Mouse (Mus musculus) CH12.LX (cell line): Measurements from ENCODE around the gene Chrd. TPM values are rescaled to one million over a fixed set of nuclear protein-coding genes. Genes with fewer than 3 reads are reported as not detected.

Experiments
- DNase-seq: peaks from one replicate; pipeline ENCODE4 v3.0.0-alpha.2; 2013; ENCODE audit errors: extremely low read depth
- H3K27ac ChIP-seq: 2 replicates; pipeline ENCODE4 v1.5.1; 2012; ENCODE audit warnings: low read depth, mild to moderate bottlenecking, control low read depth, moderate library complexity; ENCODE audit not compliant: insufficient read depth
- H3K27me3 ChIP-seq: replicated peaks from 2 replicates; pipeline ENCODE3; 2012; ENCODE audit warnings: inconsistent platforms
- H3K36me3 ChIP-seq, 2 experiments: replicated peaks in 1 of 2; 2 replicates each; pipeline versions ENCODE3 to v1.6.1; 2012; ENCODE audit warnings: inconsistent platforms in 1 of 2, low read length in 1 of 2, mild to moderate bottlenecking in 1 of 2, mixed read lengths in 1 of 2, moderate library complexity in 1 of 2; ENCODE audit not compliant: control insufficient read depth in 1 of 2, insufficient read depth in 1 of 2
- H3K4me1 ChIP-seq, 2 experiments: 2 replicates each; pipeline ENCODE4 v1.6.1; 2012; ENCODE audit warnings: inconsistent platforms in 1 of 2, moderate library complexity in 1 of 2; ENCODE audit not compliant: insufficient read depth in 2 of 2, control insufficient read depth in 1 of 2
- H3K4me2 ChIP-seq: 2 replicates; pipeline ENCODE4 v1.6.1; 2012; ENCODE audit warnings: low read depth, mild to moderate bottlenecking, control low read depth; ENCODE audit not compliant: poor library complexity, insufficient read depth, severe bottlenecking
- H3K4me3 ChIP-seq, 3 experiments: fragments of 150-350 bp in 1 of 3; sonication (generic) in 1 of 3; replicated peaks in 1 of 3; 2 replicates each; pipeline versions ENCODE3 to v1.5.1; 2011 to 2012; ENCODE audit warnings: low read depth in 2 of 3, low read length in 2 of 3, mild to moderate bottlenecking in 2 of 3, moderate library complexity in 2 of 3, control low read depth in 1 of 3, improper control_type of control experiment in 1 of 3, inconsistent platforms in 1 of 3, mixed read lengths in 1 of 3; ENCODE audit not compliant: poor library complexity in 1 of 3
- H3K79me2 ChIP-seq: replicated peaks from 2 replicates; pipeline ENCODE4 v1.6.1; 2012; ENCODE audit warnings: mild to moderate bottlenecking, moderate library complexity; ENCODE audit not compliant: control insufficient read depth, poor library complexity, insufficient read depth, severe bottlenecking; ENCODE audit errors: extremely low read depth
- H3K9ac ChIP-seq: 2 replicates; pipeline ENCODE4 v1.6.1; 2012; ENCODE audit warnings: low read depth, mild to moderate bottlenecking, control low read depth, moderate library complexity; ENCODE audit not compliant: insufficient read depth
- H3K9me3 ChIP-seq: replicated peaks from 2 replicates; pipeline ENCODE3; 2012; ENCODE audit warnings: low read length, inconsistent platforms, mixed read lengths
- BHLHE40 ChIP-seq: IDR thresholded peaks from 2 replicates; pipeline ENCODE4 v1.6.1; 2011; ENCODE audit warnings: mild to moderate bottlenecking, low read depth, low read length, improper control_type of control experiment
- CHD1 ChIP-seq: IDR thresholded peaks from 2 replicates; pipeline ENCODE4 v1.6.1; 2012; ENCODE audit warnings: low read depth, low read length, improper control_type of control experiment, inconsistent platforms
- CHD2 ChIP-seq: IDR thresholded peaks from 2 replicates; pipeline ENCODE4 v1.6.1; 2011; ENCODE audit warnings: low read length, improper control_type of control experiment
- E2F4 ChIP-seq: IDR thresholded peaks from 2 replicates; pipeline ENCODE4 v1.6.1; 2011; ENCODE audit warnings: low read depth, low read length, improper control_type of control experiment; ENCODE audit not compliant: insufficient replicate concordance
- ELF1 ChIP-seq: IDR thresholded peaks from 2 replicates; pipeline ENCODE4 v1.6.1; 2014; ENCODE audit warnings: low read depth, mild to moderate bottlenecking, inconsistent platforms, low read length, improper control_type of control experiment
- ETS1 ChIP-seq: conservative IDR thresholded peaks from 2 replicates; pipeline ENCODE4 v1.6.1; 2012; ENCODE audit warnings: low read depth, mild to moderate bottlenecking, inconsistent platforms, low read length, improper control_type of control experiment, moderate library complexity
- HCFC1 ChIP-seq: IDR thresholded peaks from 2 replicates; pipeline ENCODE4 v1.6.1; 2012; ENCODE audit warnings: low read depth, mild to moderate bottlenecking, inconsistent platforms, low read length, improper control_type of control experiment
- IRF4 ChIP-seq: IDR thresholded peaks from 2 replicates; pipeline ENCODE4 v1.6.1; 2014; ENCODE audit warnings: low read depth, mild to moderate bottlenecking, inconsistent platforms, low read length, improper control_type of control experiment
- JUN ChIP-seq: IDR thresholded peaks from 2 replicates; pipeline ENCODE4 v1.6.1; 2011; ENCODE audit warnings: low read depth, mild to moderate bottlenecking, low read length, improper control_type of control experiment, moderate library complexity; ENCODE audit not compliant: insufficient read depth
- KAT2A ChIP-seq: IDR thresholded peaks from 2 replicates; pipeline ENCODE4 v1.6.1; 2012; ENCODE audit warnings: low read length, improper control_type of control experiment, inconsistent platforms; ENCODE audit not compliant: insufficient replicate concordance
- MAX ChIP-seq: IDR thresholded peaks from 2 replicates; pipeline ENCODE4 v1.6.1; 2011; ENCODE audit warnings: low read length, improper control_type of control experiment
- MAZ ChIP-seq: IDR thresholded peaks from 2 replicates; pipeline ENCODE4 v1.6.1; 2012; ENCODE audit warnings: low read depth, mild to moderate bottlenecking, inconsistent platforms, low read length, improper control_type of control experiment, moderate library complexity
- MEF2A ChIP-seq: IDR thresholded peaks from 2 replicates; pipeline ENCODE4 v1.6.1; 2014; ENCODE audit warnings: low read depth, mild to moderate bottlenecking, inconsistent platforms, low read length, improper control_type of control experiment, borderline replicate concordance
- MXI1 ChIP-seq: IDR thresholded peaks from 2 replicates; pipeline ENCODE4 v1.6.1; 2011; ENCODE audit warnings: mild to moderate bottlenecking, low read depth, low read length, improper control_type of control experiment
- MYC ChIP-seq: IDR thresholded peaks from 2 replicates; pipeline ENCODE4 v1.6.1; 2011; ENCODE audit warnings: low read depth, mild to moderate bottlenecking, improper control_type of control experiment, low read length
- NRF1 ChIP-seq: IDR thresholded peaks from 2 replicates; pipeline ENCODE4 v1.6.1; 2014; ENCODE audit warnings: low read depth, mild to moderate bottlenecking, inconsistent platforms, low read length, improper control_type of control experiment, moderate library complexity
- PAX5 ChIP-seq: IDR thresholded peaks from 2 replicates; pipeline ENCODE4 v1.6.1; 2012; ENCODE audit warnings: low read length, inconsistent platforms, mixed read lengths
- POLR2A ChIP-seq: IDR thresholded peaks from 2 replicates; pipeline ENCODE4 v1.6.1; 2011; ENCODE audit warnings: low read depth, mild to moderate bottlenecking, improper control_type of control experiment, low read length
- RAD21 ChIP-seq: IDR thresholded peaks from 2 replicates; pipeline ENCODE4 v1.6.1; 2011; ENCODE audit warnings: low read depth, mild to moderate bottlenecking, low read length, improper control_type of control experiment, moderate library complexity
- SIN3A ChIP-seq: IDR thresholded peaks from 2 replicates; pipeline ENCODE4 v1.6.1; 2012; ENCODE audit warnings: low read length, improper control_type of control experiment, inconsistent platforms
- SMC3 ChIP-seq: IDR thresholded peaks from 2 replicates; pipeline ENCODE4 v1.6.1; 2011; ENCODE audit warnings: low read depth, low read length, improper control_type of control experiment
- TCF12 ChIP-seq: IDR thresholded peaks from 2 replicates; pipeline ENCODE4 v1.6.1; 2014; ENCODE audit warnings: low read depth, mild to moderate bottlenecking, inconsistent platforms, low read length, improper control_type of control experiment
- UBTF ChIP-seq: IDR thresholded peaks from 2 replicates; pipeline ENCODE4 v1.6.1; 2012; ENCODE audit warnings: low read depth, mild to moderate bottlenecking, inconsistent platforms, low read length, improper control_type of control experiment, moderate library complexity
- USF1 ChIP-seq: IDR thresholded peaks from 2 replicates; pipeline ENCODE4 v1.6.1; 2014; ENCODE audit warnings: low read depth, mild to moderate bottlenecking, inconsistent platforms, low read length, improper control_type of control experiment
- USF2 ChIP-seq: conservative IDR thresholded peaks from 2 replicates; pipeline ENCODE4 v1.6.1; 2011; ENCODE audit warnings: low read depth, low read length, improper control_type of control experiment
- ZMIZ1 ChIP-seq: IDR thresholded peaks from 2 replicates; pipeline ENCODE4 v1.6.1; 2012; ENCODE audit warnings: low read depth, mild to moderate bottlenecking, inconsistent platforms, low read length, improper control_type of control experiment
- ZNF384 ChIP-seq: IDR thresholded peaks from 2 replicates; pipeline ENCODE4 v1.6.1; 2012; ENCODE audit warnings: low read depth, low read length, improper control_type of control experiment, inconsistent platforms
- dilution Hi-C: fragments of 300-500 bp; cut with MboI; formaldehyde crosslinking; loops from 2 replicates; pipeline ENCODE4 v1.14.3; 2020; ENCODE audit warnings: low sequenced_read_pairs; ENCODE audit not compliant: extremely low pct_unique_long_range_greater_than_20kb, extremely low pct_ligation_motif_present
- in situ Hi-C: fragments of 300-500 bp; cut with MboI; formaldehyde crosslinking; loops from 3 replicates; pipeline ENCODE4 v1.14.3; 2019; ENCODE audit warnings: low sequenced_read_pairs, low pct_ligation_motif_present, low pct_unique_long_range_greater_than_20kb, mixed read lengths
- polyA plus RNA-seq: library from polyadenylated mRNA; unstranded; fragments of >175 nt; gene quantifications from 2 replicates; pipeline ENCODE4 v1.2.1, GENCODE M21; 2012; ENCODE audit warnings: low read depth; ENCODE audit not compliant: insufficient read length
- total RNA-seq, 2 experiments: library from RNA; depleted of rRNA; stranded (reverse); fragments of 300-350 nt in 1 of 2; fragments of >200 nt in 1 of 2; gene quantifications; 2 replicates each; pipeline ENCODE4 v1.2.3; 2012 to 2014

Chrd gene
- total and polyA plus RNA-seq, 3 experiments, result not detected

- Histone ChIP-seq H3K4me2 (no peak overlapping the region), H3K9me3 (peaks cover 8% of the 10 kb centered on the region), H3K4me3 (no peak overlapping the region), H3K79me2 (no peaks in the 10 kb centered on the region), H3K9ac (no peak overlapping the region), H3K27ac (no peak overlapping the region), H3K36me3 (no peaks in the 10 kb centered on the region), H3K4me1 (peaks cover 0 to 5% of the 10 kb centered on the region in 2 experiments; a peak in 1 of 4 replicates), H3K27me3 (peaks cover 43% of the 10 kb centered on the region)
- no peak for DNase-seq
- dilution Hi-C loops (no loop called here), in situ Hi-C loops (no loop called here)
- TF ChIP-seq E2F4, result no peak
- TF ChIP-seq USF2, result no peak
- no peak for TF ChIP-seq MYC
- TF ChIP-seq POLR2A, result no peak
- no peak for TF ChIP-seq ZNF384
- no peak for TF ChIP-seq CHD2
- TF ChIP-seq RAD21, result no peak
- no peak for TF ChIP-seq HCFC1
- TF ChIP-seq MEF2A, result no peak
- TF ChIP-seq ZMIZ1, result no peak
- TF ChIP-seq KAT2A, result no peak
- no peak for TF ChIP-seq SMC3
- TF ChIP-seq TCF12, result no peak
- no peak for TF ChIP-seq SIN3A
- TF ChIP-seq CHD1, result no peak
- TF ChIP-seq ETS1, result no peak
- TF ChIP-seq PAX5, result no peak
- no peak for TF ChIP-seq IRF4
- TF ChIP-seq BHLHE40, result no peak
- TF ChIP-seq UBTF, result no peak
These were observed 6.9 kb downstream of the Chrd start for GRCm38 (mm10) chr16:20739845-20740244.

- in situ Hi-C loops, result no loop called here
- dilution Hi-C loops, result no loop called here
- Histone ChIP-seq H3K4me2 (no peak overlapping the region), H3K27me3 (peaks cover 1% of the 10 kb centered on the region), H3K4me1 (peaks cover 3 to 6% of the 10 kb centered on the region in 2 experiments), H3K79me2 (no peaks in the 10 kb centered on the region), H3K27ac (no peak overlapping the region), H3K36me3 (no peaks in the 10 kb centered on the region), H3K9me3 (no peaks in the 10 kb centered on the region), H3K4me3 (no peak overlapping the region), H3K9ac (no peak overlapping the region)
- DNase-seq, result no peak
- no peak for TF ChIP-seq ELF1
- no peak for TF ChIP-seq MEF2A
- no peak for TF ChIP-seq TCF12
- no peak for TF ChIP-seq UBTF
- no peak for TF ChIP-seq CHD1
- no peak for TF ChIP-seq SMC3
- TF ChIP-seq JUN, result no peak
- no peak for TF ChIP-seq RAD21
- no peak for TF ChIP-seq MAX
- no peak for TF ChIP-seq MXI1
- no peak for TF ChIP-seq MYC
- TF ChIP-seq IRF4, result no peak
- TF ChIP-seq NRF1, result no peak
- TF ChIP-seq ZMIZ1, result no peak
- TF ChIP-seq MAZ, result no peak
- TF ChIP-seq USF1, result no peak
These were observed 13.7 kb downstream of the Chrd start for GRCm38 (mm10) chr16:20746641-20747040.
